Mouse (Mus musculus): Measurements from ENCODE around the gene Crybb1. TPM values are rescaled to one million over a fixed set of nuclear protein-coding genes. Genes with fewer than 3 reads are reported as not detected.

The Crybb1 gene
- total RNA-seq, 2 experiments from 2014 or later = 1.2 to 4.2 TPM

- no peak for ATAC-seq (ENCODE audit: poor library complexity, severe bottlenecking)
These were observed 9.5 kb downstream of the Crybb1 start for GRCm38 (mm10) chr5:112265110-112265509.

GRCm38 (mm10) chr5:112265515-112265914 lies 9.9 kb downstream of the Crybb1 start:
- ATAC-seq (ENCODE audit: poor library complexity, severe bottlenecking) = peak; percentile 83

GRCm38 (mm10) chr5:112266011-112266777 lies 10.6 kb downstream of the Crybb1 start:
- ATAC-seq (ENCODE audit: poor library complexity, severe bottlenecking) = peak; percentile 63

- ATAC-seq (ENCODE audit: poor library complexity, severe bottlenecking) = peak; percentile 22
These were observed 15.3 kb downstream of the Crybb1 start for GRCm38 (mm10) chr5:112270764-112271541.

GRCm38 (mm10) chr5:112272934-112273333 lies 17.3 kb downstream of the Crybb1 start:
- ATAC-seq (ENCODE audit: poor library complexity, severe bottlenecking) = no peak

GRCm38 (mm10) chr5:112273746-112274463 lies 18.3 kb downstream of the Crybb1 start:
- no peak for ATAC-seq (ENCODE audit: poor library complexity, severe bottlenecking)

GRCm38 (mm10) chr5:112275021-112275804 lies 19.6 kb downstream of the Crybb1 start:
- no peak for ATAC-seq (ENCODE audit: poor library complexity, severe bottlenecking)

GRCm38 (mm10) chr5:112276267-112276873 lies 20.8 kb downstream of the Crybb1 start, which contains the start of gene Tpst2:
TSS of gene Tpst2 (plus strand) at chr5:112276691.
- peak; percentile 76 for ATAC-seq (ENCODE audit: poor library complexity, severe bottlenecking)

- no peak for ATAC-seq (ENCODE audit: poor library complexity, severe bottlenecking)
These were observed 21.3 kb downstream of the Crybb1 start for GRCm38 (mm10) chr5:112276907-112277348.

- no peak for ATAC-seq (ENCODE audit: poor library complexity, severe bottlenecking)
These were observed 22.4 kb downstream of the Crybb1 start for GRCm38 (mm10) chr5:112277906-112278470.

- ATAC-seq (ENCODE audit: poor library complexity, severe bottlenecking) = no peak
These were observed 23.8 kb downstream of the Crybb1 start for GRCm38 (mm10) chr5:112279181-112280021.

- peak; percentile 36 for ATAC-seq (ENCODE audit: poor library complexity, severe bottlenecking)
These were observed 24.5 kb downstream of the Crybb1 start for GRCm38 (mm10) chr5:112280151-112280550.

GRCm38 (mm10) chr5:112280863-112281660 lies 25.4 kb downstream of the Crybb1 start:
- no peak for ATAC-seq (ENCODE audit: poor library complexity, severe bottlenecking)

GRCm38 (mm10) chr5:112281676-112282075 lies 26.1 kb downstream of the Crybb1 start:
- ATAC-seq (ENCODE audit: poor library complexity, severe bottlenecking) = peak; percentile 41

- ATAC-seq (ENCODE audit: poor library complexity, severe bottlenecking) = no peak
These were observed 26.6 kb downstream of the Crybb1 start for GRCm38 (mm10) chr5:112282123-112282779.

- ATAC-seq (ENCODE audit: poor library complexity, severe bottlenecking) = no peak
These were observed 27.3 kb downstream of the Crybb1 start for GRCm38 (mm10) chr5:112282780-112283482.
